Mouse (Mus musculus) cortical plate, adult 2 months (tissue): Measurements from ENCODE around the gene Snx29.

Source experiments
- CTCF ChIP-seq: fragments of 200-500 bp; IDR thresholded peaks from 2 replicates; pipeline ENCODE4 v1.5.1; 2011; ENCODE audit warnings: mild to moderate bottlenecking, control low read depth, low read length; ENCODE audit not compliant: insufficient read depth; ENCODE audit errors: extremely low read depth
- POLR2A ChIP-seq: fragments of 200-500 bp; IDR thresholded peaks from 2 replicates; pipeline ENCODE4 v1.6.1; 2011; ENCODE audit warnings: mild to moderate bottlenecking, low read length, control low read depth; ENCODE audit not compliant: insufficient read depth; ENCODE audit errors: extremely low read depth

DNA sequence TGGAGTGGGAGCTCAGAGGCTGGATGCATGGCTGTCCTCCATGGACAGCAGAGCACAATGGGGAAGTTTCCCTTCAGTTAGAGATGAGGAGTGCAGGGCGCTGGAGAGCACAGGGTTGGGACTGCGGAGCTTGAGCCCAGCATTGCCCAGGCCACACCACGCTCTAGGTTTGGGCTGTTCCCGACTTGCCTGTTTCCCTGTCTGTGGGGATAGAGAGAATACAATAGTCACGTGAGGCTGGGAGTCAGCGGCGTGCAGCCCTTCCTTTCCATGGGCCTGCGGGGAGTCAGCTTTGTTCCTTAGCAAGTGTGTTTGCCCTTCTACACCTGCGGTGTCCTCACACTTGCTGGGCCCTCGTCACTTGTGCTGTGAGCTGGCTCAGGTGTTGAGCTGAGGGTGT is 37.2 kb downstream of the Snx29 start:
- TF ChIP-seq CTCF = no peak
- no peak for TF ChIP-seq POLR2A
